Mouse (Mus musculus): ENCODE measurements around the gene Slc13a3.

GRCm38 (mm10) chr2:165397502-165398163 is 75.4 kb downstream of the Slc13a3 start:
- no peak for TF ChIP-seq POLR2A (IDR thresholded peaks at IDR 0.05; ENCODE audit: borderline replicate concordance, extremely low read depth, insufficient read depth, insufficient read length, poor library complexity, severe bottlenecking)
- TF ChIP-seq CTCF (IDR thresholded peaks at IDR 0.05; ENCODE audit: borderline replicate concordance, extremely low read depth, insufficient read depth, insufficient read length) = no peak
